Mouse (Mus musculus) liver, embryonic 12.5 days (tissue): ENCODE measurements around the gene Ppp1r11. TPM values are rescaled to one million over a fixed set of nuclear protein-coding genes. Genes with fewer than 3 reads are reported as not detected.
"Not testable (repeated sequence)": the region's sequence is repeated elsewhere in the genome, so short reads cannot be mapped to it uniquely, and the experiment has no call there.

Experiments
- ATAC-seq: fragments of 200-750 bp; cut with Nextera tagmentation; 2 replicates; pipeline ENCODE4 v1.8.0; 2017; ENCODE audit warnings: moderate number of reproducible peaks, mild to moderate bottlenecking, moderate library complexity
- H3K27ac ChIP-seq: fragments of 300-500 bp; sonication (generic); 2 replicates; pipeline ENCODE4 v1.5.1; 2016; ENCODE audit warnings: mild to moderate bottlenecking
- H3K27me3 ChIP-seq: fragments of 300-500 bp; sonication (generic); replicated peaks from 2 replicates; pipeline ENCODE4 v1.6.1; 2016; ENCODE audit warnings: mild to moderate bottlenecking, moderate library complexity
- H3K36me3 ChIP-seq: fragments of 300-500 bp; sonication (generic); 2 replicates; pipeline ENCODE4 v1.6.1; 2016; ENCODE audit warnings: mild to moderate bottlenecking, moderate library complexity
- H3K4me1 ChIP-seq: fragments of 300-500 bp; sonication (generic); 2 replicates; pipeline ENCODE4 v1.6.1; 2016
- H3K4me2 ChIP-seq: fragments of 300-500 bp; sonication (generic); 2 replicates; pipeline ENCODE4 v1.6.1; 2016; ENCODE audit warnings: mild to moderate bottlenecking, moderate library complexity
- H3K4me3 ChIP-seq: fragments of 300-500 bp; sonication (generic); 2 replicates; pipeline ENCODE4 v1.5.1; 2016; ENCODE audit warnings: mild to moderate bottlenecking, moderate library complexity
- H3K9ac ChIP-seq: fragments of 300-500 bp; sonication (generic); 2 replicates; pipeline ENCODE4 v1.6.1; 2016; ENCODE audit warnings: mild to moderate bottlenecking, moderate library complexity
- H3K9me3 ChIP-seq: fragments of 300-500 bp; sonication (generic); replicated peaks from 2 replicates; pipeline ENCODE4 v1.6.1; 2016; ENCODE audit warnings: mild to moderate bottlenecking, moderate library complexity
- WGBS: fragments of 180-500 bp; shearing (Covaris S2); methylation state at CpG from one replicate; pipeline ENCODE4 v1.1.7; 2016; ENCODE audit not compliant: insufficient replicate concordance; 5-methylcytosine and 5-hydroxymethylcytosine counted together
- polyA plus RNA-seq: library from polyadenylated mRNA; unstranded; fragments of >200 nt; fragmentation: Nextera tagmentation; extraction: Ambion mirVana; gene quantifications from 2 replicates; pipeline ENCODE4 v1.2.1, GENCODE M21; 2016

Ppp1r11 gene
- 44.5 and 47.3 TPM in 2 replicates for polyA plus RNA-seq

GRCm38 (mm10) chr17:36950981-36951947, at the start of gene Ppp1r11:
Gene Ppp1r11 (minus strand): TSS chr17:36951741.
- Histone ChIP-seq H3K4me1 (peaks cover 24% of the 10 kb centered on the region), H3K36me3 (peaks cover 22% of the 10 kb centered on the region), H3K4me2 (peak within 1 kb of the TSS; percentile 75), H3K27ac (peak within 1 kb of the TSS; percentile 76), H3K9ac (peak within 1 kb of the TSS; percentile 76), H3K4me3 (peak within 1 kb of the TSS; percentile 77), H3K27me3 (peaks cover 28% of the 10 kb centered on the region), H3K9me3 (no peaks in the 10 kb centered on the region)
- peak; percentile 97 for ATAC-seq
- under 1% methylated on average over 36 of the region's 36 CpGs for WGBS

- no peak within 1 kb of the TSS for H3K4me3 ChIP-seq
- H3K4me2 ChIP-seq, result peak within 1 kb of the TSS; percentile 66; the same call in 1 of the 2 replicates
- WGBS, result 73% methylated on average over 7 of the region's 7 CpGs
Observed at GRCm38 (mm10) chr17:37000863-37001262, 49.3 kb upstream of the Ppp1r11 start, which contains the start of gene Zfp57. Gene Zfp57 (plus strand): TSS chr17:37001163.

GRCm38 (mm10) chr17:36998477-36998876, 46.9 kb upstream of the Ppp1r11 start:
- H3K9me3 ChIP-seq, result no peaks in the 10 kb centered on the region
- H3K9ac ChIP-seq, result no peak overlapping the region
- no peak overlapping the region for H3K27ac ChIP-seq
- H3K27me3 ChIP-seq, result peaks cover 18% of the 10 kb centered on the region
- no peak for ATAC-seq
- no peaks in the 10 kb centered on the region; the same call in 1 of the 2 replicates for H3K4me1 ChIP-seq
- no peaks in the 10 kb centered on the region for H3K36me3 ChIP-seq
- WGBS, result 45% methylated on average over 2 of the region's 2 CpGs
- H3K4me3 ChIP-seq, result no peak overlapping the region
- H3K4me2 ChIP-seq, result no peak overlapping the region

More at GRCm38 (mm10) chr17:37000863-37001262, 49.3 kb upstream of the Ppp1r11 start, which contains the start of gene Zfp57:
- H3K27ac ChIP-seq, result no peak within 1 kb of the TSS
- H3K9me3 ChIP-seq, result no peaks in the 10 kb centered on the region
- no peaks in the 10 kb centered on the region for H3K36me3 ChIP-seq
- H3K9ac ChIP-seq, result no peak within 1 kb of the TSS
- H3K4me1 ChIP-seq, result no peaks in the 10 kb centered on the region; the same call in 1 of the 2 replicates
- no peak for ATAC-seq
- H3K27me3 ChIP-seq, result peaks cover 25% of the 10 kb centered on the region

- ATAC-seq, result no peak
Observed at GRCm38 (mm10) chr17:36997033-36997735, 45.6 kb upstream of the Ppp1r11 start.

GRCm38 (mm10) chr17:36995448-36995847, 43.9 kb upstream of the Ppp1r11 start:
- WGBS, result 61% methylated on average over 3 of the region's 3 CpGs

More at GRCm38 (mm10) chr17:36997033-36997735, 45.6 kb upstream of the Ppp1r11 start:
- Histone ChIP-seq H3K27ac (no peak overlapping the region), H3K4me1 (no peaks in the 10 kb centered on the region), H3K4me2 (no peak overlapping the region), H3K4me3 (no peak overlapping the region), H3K36me3 (no peaks in the 10 kb centered on the region), H3K9me3 (no peaks in the 10 kb centered on the region), H3K27me3 (peaks cover 5% of the 10 kb centered on the region), H3K9ac (no peak overlapping the region)
- WGBS, result 21% methylated on average over 7 of the region's 7 CpGs

GRCm38 (mm10) chr17:36994528-36994927, 43.0 kb upstream of the Ppp1r11 start:
- Histone ChIP-seq H3K4me3 (no peak overlapping the region), H3K9ac (no peak overlapping the region), H3K36me3 (no peaks in the 10 kb centered on the region), H3K9me3 (no peaks in the 10 kb centered on the region), H3K27ac (no peak overlapping the region), H3K4me1 (no peaks in the 10 kb centered on the region), H3K27me3 (peaks cover 7% of the 10 kb centered on the region), H3K4me2 (no peak overlapping the region)
- ATAC-seq, result no peak
- 79% methylated on average over 2 of the region's 2 CpGs for WGBS

More at GRCm38 (mm10) chr17:36995448-36995847, 43.9 kb upstream of the Ppp1r11 start:
- H3K4me3 ChIP-seq, result no peak overlapping the region
- no peak overlapping the region for H3K4me2 ChIP-seq
- no peak overlapping the region for H3K27ac ChIP-seq
- H3K36me3 ChIP-seq, result no peaks in the 10 kb centered on the region
- H3K4me1 ChIP-seq, result no peaks in the 10 kb centered on the region
- H3K9ac ChIP-seq, result no peak overlapping the region
- H3K27me3 ChIP-seq, result no peaks in the 10 kb centered on the region; the same call in 1 of the 2 replicates
- ATAC-seq, result no peak
- no peaks in the 10 kb centered on the region for H3K9me3 ChIP-seq

- no peak for ATAC-seq
- Histone ChIP-seq H3K27me3 (peaks cover 14% of the 10 kb centered on the region), H3K27ac (no peak overlapping the region), H3K4me3 (no peak overlapping the region), H3K4me1 (no peaks in the 10 kb centered on the region), H3K4me2 (no peak overlapping the region), H3K9ac (no peak overlapping the region), H3K36me3 (no peaks in the 10 kb centered on the region), H3K9me3 (no peaks in the 10 kb centered on the region)
- 72% methylated on average over 4 of the region's 4 CpGs for WGBS
Observed at GRCm38 (mm10) chr17:36993770-36994325, 42.3 kb upstream of the Ppp1r11 start.

- Histone ChIP-seq H3K9me3 (no peaks in the 10 kb centered on the region), H3K4me3 (no peak overlapping the region), H3K36me3 (no peaks in the 10 kb centered on the region), H3K4me2 (no peak overlapping the region), H3K27ac (no peak overlapping the region), H3K9ac (no peak overlapping the region), H3K27me3 (peaks cover 27% of the 10 kb centered on the region), H3K4me1 (no peaks in the 10 kb centered on the region)
- ATAC-seq, result no peak
- 11% methylated on average over 3 of the region's 3 CpGs for WGBS
Observed at GRCm38 (mm10) chr17:36992336-36993104, 41.0 kb upstream of the Ppp1r11 start.

GRCm38 (mm10) chr17:36990630-36991029, 39.1 kb upstream of the Ppp1r11 start:
- not testable (repeated sequence) for ATAC-seq, H3K4me1 ChIP-seq, H3K4me2 ChIP-seq, H3K9me3 ChIP-seq, H3K27ac ChIP-seq, H3K4me3 ChIP-seq, H3K9ac ChIP-seq, H3K36me3 ChIP-seq
- H3K27me3 ChIP-seq, result peaks cover 40% of the 10 kb centered on the region
- 77% methylated on average over 6 of the region's 6 CpGs for WGBS

- 30% methylated on average over 5 of the region's 5 CpGs for WGBS
- Histone ChIP-seq H3K4me3 (no peak within 1 kb of the TSS), H3K4me1 (no peaks in the 10 kb centered on the region), H3K27me3 (peaks cover 40% of the 10 kb centered on the region), H3K36me3 (no peaks in the 10 kb centered on the region), H3K4me2 (no peak within 1 kb of the TSS), H3K9me3 (no peaks in the 10 kb centered on the region), H3K27ac (no peak within 1 kb of the TSS), H3K9ac (no peak within 1 kb of the TSS)
- ATAC-seq, result no peak
Observed at GRCm38 (mm10) chr17:36989437-36989836, 37.9 kb upstream of the Ppp1r11 start, which contains the start of gene H2-M5. Gene H2-M5 (minus strand): TSS chr17:36989537.

GRCm38 (mm10) chr17:36988475-36988874, 36.9 kb upstream of the Ppp1r11 start:
- Histone ChIP-seq H3K27ac (no peak overlapping the region), H3K27me3 (peaks cover 40% of the 10 kb centered on the region), H3K36me3 (no peaks in the 10 kb centered on the region), H3K9me3 (no peaks in the 10 kb centered on the region), H3K4me1 (no peaks in the 10 kb centered on the region), H3K4me2 (no peak overlapping the region), H3K9ac (no peak overlapping the region), H3K4me3 (no peak overlapping the region)
- 8% methylated on average over 24 of the region's 24 CpGs for WGBS
- no peak for ATAC-seq
